Mouse (Mus musculus) liver, adult (tissue): ENCODE measurements around the gene Kndc1.

ENCODE experiments used
- GATA4 ChIP-seq: IDR thresholded peaks from 2 replicates; pipeline ENCODE4 v1.6.1; 2014; ENCODE audit warnings: mild to moderate bottlenecking, low read length; ENCODE audit not compliant: insufficient replicate concordance

The Kndc1 gene

DNA sequence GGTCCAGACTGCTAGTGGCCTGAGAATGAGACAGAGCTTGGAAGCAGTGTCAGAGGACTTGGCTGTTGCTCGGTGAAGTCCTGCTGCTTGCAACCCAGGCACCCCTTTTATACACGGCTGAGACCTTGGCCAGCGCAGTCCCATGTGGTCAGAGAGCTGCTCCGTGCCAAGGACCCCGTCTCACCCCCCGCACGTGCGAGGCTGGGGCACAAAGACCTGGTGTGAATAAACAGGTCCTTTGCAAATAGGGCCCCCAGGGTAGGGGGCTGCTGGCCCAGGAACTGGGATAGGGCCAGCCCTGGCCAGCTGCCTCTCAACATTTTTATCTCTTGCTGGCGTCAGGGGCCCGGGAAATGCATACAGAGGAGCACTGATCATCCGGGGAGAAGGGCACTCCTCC lies 63.5 kb downstream of the Kndc1 start:
- TF ChIP-seq GATA4: no peak

DNA sequence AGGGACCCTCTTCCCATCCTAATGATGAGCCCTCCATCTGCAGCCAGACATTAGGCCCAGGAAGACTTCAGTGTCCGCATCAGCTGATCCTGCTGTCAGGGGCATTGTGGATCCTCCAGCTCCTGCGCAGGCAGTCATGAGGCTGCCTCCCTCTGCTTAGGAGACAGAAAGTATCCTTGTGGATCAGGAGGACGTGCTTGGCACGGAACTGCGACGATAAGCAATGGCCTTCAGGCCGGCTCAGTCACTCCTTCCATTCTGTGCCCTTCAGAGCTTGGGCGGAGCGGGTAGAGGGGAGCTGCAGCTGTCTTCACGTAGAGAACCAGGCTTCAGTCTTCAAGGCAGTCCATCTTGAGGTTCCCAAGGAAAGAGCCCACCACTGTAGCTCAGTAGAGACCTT lies 66.6 kb downstream of the Kndc1 start:
- no peak for TF ChIP-seq GATA4

DNA sequence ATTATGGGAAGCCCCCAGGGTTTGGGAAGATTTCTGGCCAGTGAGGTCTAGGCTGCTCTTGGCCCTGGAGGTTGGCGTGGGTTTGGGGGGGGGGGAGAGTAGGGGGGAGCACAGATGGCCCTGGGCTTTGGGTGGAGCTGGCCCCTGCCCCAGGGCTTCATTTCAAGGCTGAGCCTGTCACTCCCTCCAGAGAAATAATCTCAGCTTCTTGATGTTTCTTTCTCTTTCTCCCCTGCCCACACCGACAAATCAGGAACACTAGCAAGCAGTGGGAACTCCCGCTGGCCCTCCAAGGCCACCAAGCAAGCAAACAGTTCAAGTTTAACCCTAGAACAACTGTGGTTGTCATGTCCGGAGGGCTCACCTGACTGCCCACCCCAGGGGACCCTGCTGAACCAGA lies 69.3 kb downstream of the Kndc1 start:
- no peak for TF ChIP-seq GATA4

DNA sequence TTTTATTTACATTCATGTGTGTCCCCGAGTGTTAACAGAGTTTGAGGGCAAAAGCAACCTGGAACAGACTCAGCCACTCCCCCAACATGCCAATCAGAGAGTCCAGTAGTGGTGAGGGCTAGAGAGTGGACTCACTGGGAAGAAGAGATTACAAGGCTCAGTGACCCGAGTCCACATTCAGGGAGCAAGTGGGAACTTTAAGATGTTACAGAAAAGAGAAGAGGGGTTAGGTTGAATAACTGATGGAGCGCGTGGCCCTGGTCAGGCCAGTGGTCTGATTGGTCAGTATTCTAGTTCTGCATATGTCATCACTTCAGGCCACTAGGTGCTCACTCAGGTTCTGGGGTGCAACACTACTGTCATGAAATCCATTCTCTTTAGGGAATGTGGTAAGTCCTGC lies 72.7 kb downstream of the Kndc1 start:
- TF ChIP-seq GATA4: no peak

DNA sequence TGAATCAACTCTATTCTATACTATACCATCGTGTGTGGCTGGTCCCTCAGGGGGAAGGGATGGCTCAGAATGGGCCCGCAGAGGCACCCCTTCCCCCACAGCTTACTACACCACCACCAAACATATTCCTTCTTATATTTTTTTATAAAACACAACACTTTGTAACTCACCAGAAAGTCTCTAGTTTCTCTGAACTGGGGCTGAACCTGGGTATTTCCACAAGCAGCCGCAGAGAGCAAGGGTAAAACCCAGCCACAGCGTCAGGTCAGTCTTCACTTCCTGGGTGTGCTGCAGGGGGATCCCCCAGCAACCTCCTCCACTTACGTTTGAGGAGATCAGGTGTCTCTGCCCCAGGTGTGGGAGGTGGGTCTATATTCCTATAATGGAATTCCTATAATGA lies 73.9 kb downstream of the Kndc1 start:
- no peak for TF ChIP-seq GATA4

DNA sequence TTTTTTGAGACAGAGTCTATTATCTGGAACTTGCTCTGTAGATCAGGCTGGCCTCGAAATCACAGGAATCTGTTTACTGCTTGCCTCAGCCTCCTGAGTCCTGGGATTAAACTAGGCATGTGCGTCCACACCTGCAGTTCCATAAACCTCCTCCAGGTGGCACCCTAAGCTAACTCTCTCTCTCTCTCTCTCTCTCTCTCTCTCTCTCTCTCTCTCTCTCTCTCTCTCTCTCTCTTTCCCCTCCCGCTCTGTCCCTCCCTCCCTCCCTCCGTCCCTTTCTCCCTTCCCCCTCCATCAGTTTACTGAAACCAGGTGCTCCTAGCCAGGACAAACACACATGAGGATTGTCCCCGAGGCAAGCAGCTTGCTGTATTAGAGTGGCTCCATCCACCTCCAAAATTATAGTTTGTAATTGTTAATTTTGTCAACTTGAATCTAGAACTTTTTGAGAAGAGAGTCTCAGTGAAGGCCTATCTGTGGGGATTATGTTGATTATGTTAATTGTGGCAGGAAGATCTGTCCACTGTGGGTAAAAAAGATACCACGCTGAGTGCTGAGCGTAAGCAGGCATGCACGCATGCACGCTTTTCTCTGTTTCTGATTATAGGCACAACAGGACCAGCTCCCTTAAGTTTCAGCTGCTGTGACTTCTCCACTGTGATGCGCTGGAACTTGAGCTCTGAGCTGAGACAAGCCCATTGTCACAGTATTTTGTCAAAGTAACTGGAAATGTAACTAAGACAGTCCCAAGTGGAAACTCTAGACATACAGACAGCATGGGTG lies 75.0 kb downstream of the Kndc1 start:
- no peak for TF ChIP-seq GATA4

DNA sequence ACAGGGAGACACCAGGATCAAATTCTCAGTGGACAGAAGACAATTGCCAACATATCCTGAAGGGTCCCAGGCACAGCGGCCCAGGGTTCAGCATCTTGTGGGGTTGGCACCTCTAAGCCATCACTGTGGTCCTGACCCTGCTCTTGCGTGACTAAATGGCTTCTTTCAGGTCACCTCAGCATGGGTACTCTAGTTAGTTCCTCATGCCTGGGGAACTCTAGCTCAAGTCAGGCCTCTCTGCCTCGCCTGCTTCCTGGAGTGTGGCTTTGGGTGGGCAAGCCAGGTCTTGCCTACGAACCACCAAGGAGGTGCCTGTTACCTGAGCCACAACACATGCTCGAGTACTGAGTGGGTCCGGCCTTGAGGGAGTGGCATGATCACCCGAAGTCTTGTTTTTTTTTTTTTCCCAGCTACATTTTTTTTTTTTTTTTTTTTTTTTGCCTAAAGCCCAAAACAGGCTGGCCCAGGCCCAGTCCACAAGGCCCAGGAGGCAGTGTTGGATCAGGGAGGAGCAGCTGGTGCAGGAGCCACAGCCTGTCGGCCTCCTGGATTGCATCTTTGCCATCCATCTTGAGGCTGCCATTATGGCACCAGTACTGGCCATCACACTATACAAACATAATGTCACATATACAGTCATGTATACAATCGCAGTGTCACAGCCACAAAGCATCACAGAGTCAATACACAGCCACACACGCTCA lies 75.9 kb downstream of the Kndc1 start:
- TF ChIP-seq GATA4: no peak

DNA sequence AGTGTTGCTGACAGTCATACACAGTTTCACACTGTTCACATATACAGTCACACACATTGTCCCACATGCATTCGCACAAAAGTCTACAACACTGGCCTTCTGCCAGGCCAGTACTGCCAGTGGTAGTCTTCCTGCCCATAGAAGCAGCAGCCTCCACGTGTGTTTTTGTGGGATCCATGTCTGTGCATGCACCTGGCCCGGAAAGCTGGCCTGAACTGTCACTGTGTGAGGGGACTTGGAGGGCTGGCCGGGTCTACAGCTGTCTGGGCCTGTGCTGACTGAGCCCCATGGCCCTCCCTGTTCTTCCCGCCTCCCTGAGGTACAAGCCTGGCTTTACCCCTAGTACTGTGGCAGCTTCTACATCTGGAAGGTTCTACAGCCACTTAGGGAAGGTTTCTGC lies 76.5 kb downstream of the Kndc1 start:
- no peak for TF ChIP-seq GATA4

DNA sequence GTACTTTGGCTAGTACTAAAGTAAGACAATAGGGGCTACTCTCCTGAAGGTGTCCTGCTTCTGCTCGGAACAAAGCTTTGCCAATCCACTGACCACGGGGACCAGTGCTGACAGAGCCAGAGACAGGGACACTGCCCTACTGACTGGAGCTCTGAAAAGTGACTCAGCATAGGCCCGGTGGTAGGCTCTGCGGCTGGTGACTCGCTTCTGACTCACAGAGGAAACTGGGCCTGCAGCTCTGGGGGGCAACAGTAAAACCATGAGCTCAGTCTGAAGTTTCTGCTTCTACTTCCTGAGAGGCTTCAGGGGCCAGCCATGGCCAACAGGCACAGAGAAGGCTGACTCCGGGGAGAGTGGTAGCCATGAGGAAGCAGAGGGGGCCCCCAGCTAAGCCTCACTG lies 76.9 kb downstream of the Kndc1 start:
- no peak for TF ChIP-seq GATA4

DNA sequence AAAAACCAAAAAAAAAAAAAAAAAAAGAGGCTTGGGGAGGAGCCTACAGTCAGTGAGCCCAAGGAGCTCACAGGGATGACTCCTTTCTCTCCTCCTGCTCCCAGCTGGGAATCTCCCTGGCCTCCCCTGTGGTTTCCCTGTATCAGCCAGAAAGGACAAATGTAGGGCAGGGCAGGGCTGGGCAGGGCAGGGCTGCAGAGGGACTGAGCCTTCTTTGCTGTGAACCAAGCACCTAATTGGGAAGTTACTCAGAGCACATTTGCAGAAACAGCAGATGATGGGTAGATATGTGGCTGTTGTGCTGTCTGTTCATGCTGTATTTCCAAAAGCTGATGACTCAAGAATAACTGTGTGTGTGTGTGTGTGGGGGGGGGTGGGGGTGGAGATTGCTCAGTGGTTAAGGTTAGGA lies 78.4 kb downstream of the Kndc1 start:
- no peak for TF ChIP-seq GATA4

DNA sequence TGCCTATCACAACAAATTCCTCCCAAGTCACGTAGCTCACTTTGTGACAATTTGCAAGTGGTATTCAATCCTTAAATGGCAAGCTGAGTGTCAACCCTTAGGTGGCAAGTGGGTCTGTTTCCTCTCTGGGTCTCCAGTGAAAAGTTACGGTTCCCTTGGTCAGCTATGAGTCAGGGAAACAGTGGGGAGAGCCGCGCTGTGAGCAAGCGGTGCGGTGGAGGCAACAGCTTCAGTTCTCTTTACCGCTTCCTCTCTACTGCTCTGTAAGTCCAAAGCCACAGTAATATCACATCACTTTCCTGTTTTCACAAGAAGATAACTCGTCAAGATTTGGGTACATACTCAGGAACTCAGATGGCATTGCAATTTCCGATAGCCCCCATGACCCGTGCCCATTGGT lies 79.8 kb downstream of the Kndc1 start:
- no peak for TF ChIP-seq GATA4

DNA sequence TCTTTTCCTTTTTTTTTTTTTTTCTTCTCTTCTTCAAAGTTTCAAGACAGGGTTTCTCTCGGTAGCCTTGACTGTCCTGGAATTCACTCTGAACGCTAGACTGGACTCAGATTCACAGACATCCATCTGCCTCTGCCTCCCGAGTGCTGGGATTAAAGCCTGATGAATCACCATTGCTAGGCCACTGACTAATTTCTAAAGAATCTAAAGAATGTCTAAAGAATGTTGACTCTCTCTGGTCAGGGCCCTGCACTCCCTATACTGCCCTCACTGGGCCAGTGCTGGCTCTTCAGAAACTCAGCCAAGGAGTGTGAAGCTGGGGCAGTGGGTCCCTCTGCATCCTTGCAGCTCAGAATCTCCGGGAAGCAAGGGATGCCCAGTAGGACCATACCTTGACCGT lies 81.0 kb downstream of the Kndc1 start:
- TF ChIP-seq GATA4: no peak

DNA sequence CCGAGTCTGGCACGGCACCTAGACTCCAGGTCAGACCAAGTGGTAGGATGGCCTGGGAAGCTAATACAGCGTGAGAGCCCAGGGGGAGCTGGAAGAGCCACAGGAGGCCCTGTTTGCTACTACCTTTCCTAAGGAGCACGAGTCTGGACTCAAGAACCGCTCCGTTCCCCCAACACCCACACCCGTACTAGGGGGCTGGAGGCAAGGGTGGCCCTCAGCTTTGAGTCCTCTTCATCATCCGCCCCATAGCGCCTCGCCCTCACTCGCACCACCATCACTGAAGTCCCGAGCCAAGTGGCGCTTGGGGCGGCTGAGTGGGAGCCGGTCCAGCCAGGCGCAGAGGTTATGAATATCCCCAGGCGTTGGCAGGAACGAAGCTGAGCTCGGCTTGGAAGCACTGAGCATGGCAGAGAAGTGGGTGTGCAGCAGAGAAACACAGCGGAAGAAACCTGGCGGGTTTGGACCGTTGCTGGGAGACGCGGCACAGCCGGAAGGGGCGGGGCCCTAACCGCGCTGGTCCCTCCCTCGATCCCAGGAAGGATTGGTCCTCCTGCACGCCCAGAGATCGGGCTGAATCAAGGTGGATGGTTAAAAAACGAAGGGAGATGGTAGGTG lies 83.9 kb downstream of the Kndc1 start, which contains the start of gene 6430531B16Rik:
Gene 6430531B16Rik, minus strand, starts transcription at position 478 of the 615 bp plus-strand sequence.
- no peak for TF ChIP-seq GATA4

DNA sequence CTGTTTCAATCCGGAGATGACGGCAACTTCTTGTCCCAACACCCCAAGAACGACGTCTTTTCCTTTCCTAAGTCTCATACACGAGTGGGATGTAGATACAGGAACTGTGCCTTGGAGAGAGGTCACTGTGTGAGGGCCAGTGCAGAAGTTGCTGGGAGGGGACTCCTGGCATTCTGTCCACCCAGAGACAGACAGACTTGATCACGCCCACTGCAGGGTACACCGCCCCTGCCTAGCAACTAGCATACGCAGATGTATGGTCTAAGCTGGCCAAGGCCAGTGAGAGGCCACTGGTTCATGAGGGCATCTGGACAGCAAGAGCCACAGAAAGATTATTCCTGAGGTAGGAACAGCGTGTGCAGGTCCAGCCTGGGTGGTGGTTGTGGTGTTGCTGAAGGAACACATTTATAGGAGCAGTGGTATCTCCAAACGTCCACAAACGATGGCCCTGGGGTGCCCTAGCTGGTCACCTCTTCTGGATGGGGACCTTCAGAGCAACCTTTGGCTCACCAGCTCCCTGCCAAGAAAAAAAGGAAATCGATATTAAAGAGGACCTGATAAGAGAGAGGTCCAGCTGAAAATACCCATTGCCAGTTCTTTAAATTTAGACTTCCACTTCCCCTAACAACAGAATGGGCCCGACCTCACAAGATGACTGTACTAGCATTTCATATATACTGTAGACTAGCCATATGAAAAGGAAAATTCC lies 84.7 kb downstream of the Kndc1 start:
- TF ChIP-seq GATA4: peak; percentile 70; the same call in 1 of the 2 replicates

DNA sequence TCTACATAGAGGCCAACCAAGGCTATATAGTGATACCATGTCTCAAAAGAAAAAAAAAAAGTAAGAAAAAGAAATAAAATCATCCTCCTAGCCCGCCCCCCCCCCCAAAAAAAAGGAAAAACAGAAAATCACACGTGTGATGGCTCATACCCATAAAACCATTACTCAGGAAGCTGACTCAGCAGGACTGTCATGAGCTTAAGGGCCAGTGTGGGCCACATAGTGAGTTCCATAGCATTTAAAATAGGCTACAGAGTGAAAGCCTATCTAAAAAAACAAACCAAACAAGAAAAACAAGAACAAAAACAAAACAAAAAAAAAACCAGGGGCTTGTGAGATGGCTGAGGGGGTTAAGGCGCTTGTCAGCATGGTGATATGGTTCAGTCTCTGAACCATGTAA lies 86.3 kb downstream of the Kndc1 start:
- no peak for TF ChIP-seq GATA4
